8 mouse cellular contexts compared by ENCODE assay signal in the genomic region with DNA sequence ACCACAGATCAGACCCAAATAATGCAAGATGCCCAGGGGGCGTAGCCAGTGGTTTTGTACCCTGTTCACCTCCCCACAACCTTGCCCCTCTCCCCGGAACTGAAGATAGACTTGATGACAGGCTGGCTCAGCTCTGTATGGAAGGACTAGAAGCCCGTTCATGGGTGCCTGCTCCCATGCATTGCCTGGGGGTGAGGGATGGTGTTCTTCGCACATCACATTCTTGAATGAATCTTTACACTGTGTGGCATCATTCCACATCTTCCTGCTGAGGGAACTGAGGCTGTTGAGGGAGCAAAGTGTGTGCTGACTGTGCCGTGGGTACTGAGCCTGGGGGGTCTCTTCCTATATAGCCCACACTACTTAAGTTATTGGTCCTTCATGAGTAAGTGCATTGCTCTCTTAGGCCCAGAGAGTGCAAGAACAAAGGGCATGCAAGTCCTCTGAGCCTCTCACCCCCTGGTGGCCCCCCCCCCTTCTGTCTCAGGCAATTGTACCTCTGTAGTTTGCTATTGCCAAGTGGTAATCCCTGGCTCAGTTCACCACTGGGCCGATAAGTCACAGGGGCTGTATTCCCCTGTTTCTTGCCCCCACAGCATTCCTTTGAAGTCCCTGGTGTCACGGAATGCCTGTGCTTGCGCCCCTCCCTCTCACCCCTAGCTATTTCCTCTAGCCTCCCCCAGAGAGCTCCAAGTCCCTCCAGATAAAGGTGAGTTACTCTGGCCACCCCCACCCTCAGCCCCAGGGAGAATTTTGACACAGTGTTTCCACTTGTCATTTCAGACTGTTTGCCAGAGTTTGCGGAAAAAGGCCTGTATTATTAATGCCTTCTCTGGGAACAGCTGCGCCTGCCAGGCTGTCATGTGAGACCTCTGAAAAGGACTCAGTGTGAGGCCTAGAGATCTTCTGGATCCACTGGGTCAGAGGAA. TPM values are rescaled to one million over a fixed set of nuclear protein-coding genes. Genes with fewer than 3 reads are reported as not detected.
DNase-seq lines count a peak whose midpoint lies in the region; ATAC-seq lines count a peak whose summit lies in the region.

No protein-coding gene starts in this region.

- DNase-seq in adrenal gland, adult 2 months, result peak; percentile 56
- DNase-seq in adrenal gland, adult 18-20 months (ENCODE audit: low spot score in 2 of 2), result no peak
- DNase-seq in right cerebral cortex, adult 18-20 months, result peak; percentile 40
- DNase-seq in right cerebral cortex, postnatal 14 days, result no peak
- no peak for DNase-seq in right cerebral cortex, postnatal 36 days (ENCODE audit: low spot score in 2 of 2)

- WGBS in hindbrain, embryonic 12.5 days, result 27% methylated on average over 10 of the region's 10 CpGs
- WGBS in midbrain, embryonic 12.5 days, result 16% methylated on average over 10 of the region's 10 CpGs

- peaks cover 45% of the 10 kb centered on the region for H3K4me1 ChIP-seq in hindbrain, embryonic 12.5 days
- peaks cover 47% of the 10 kb centered on the region for H3K4me1 ChIP-seq in midbrain, embryonic 12.5 days

- peak overlapping the region; percentile 8; the same call in 1 of the 2 replicates for H3K4me2 ChIP-seq in hindbrain, embryonic 12.5 days (replicated peaks)
- H3K4me2 ChIP-seq in midbrain, embryonic 12.5 days (replicated peaks), result 0 out of 2 replicates have a peak overlapping the region, but pooled peaks have one; percentile 9

- no peaks in the 10 kb centered on the region for H3K9me3 ChIP-seq in hindbrain, embryonic 12.5 days (replicated peaks)
- no peaks in the 10 kb centered on the region for H3K9me3 ChIP-seq in midbrain, embryonic 12.5 days

- H3K36me3 ChIP-seq in hindbrain, embryonic 12.5 days, result 0 out of 2 replicates have a peak, but pooled peaks cover 2% of the 10 kb centered on the region
- no peaks in the 10 kb centered on the region for H3K36me3 ChIP-seq in midbrain, embryonic 12.5 days

- no peak overlapping the region for H3K9ac ChIP-seq in hindbrain, embryonic 12.5 days
- no peak overlapping the region; the same call in 1 of the 2 replicates for H3K9ac ChIP-seq in midbrain, embryonic 12.5 days (replicated peaks)

- ATAC-seq in hindbrain, embryonic 12.5 days (ENCODE audit: low FRiP score), result peak; percentile 77
- peak; percentile 82 for ATAC-seq in midbrain, embryonic 12.5 days (ENCODE audit: low FRiP score, low read depth)
- ATAC-seq in erythroid progenitor cell, adult 5-6 weeks (replicated peaks; ENCODE audit: low FRiP score, poor library complexity, severe bottlenecking), result no peak

- H3K27me3 ChIP-seq in hindbrain, embryonic 12.5 days, result no peaks in the 10 kb centered on the region
- no peaks in the 10 kb centered on the region for H3K27me3 ChIP-seq in midbrain, embryonic 12.5 days

- H3K27ac ChIP-seq in hindbrain, embryonic 12.5 days, result peak overlapping the region; percentile 77
- H3K27ac ChIP-seq in midbrain, embryonic 12.5 days (replicated peaks), result peak overlapping the region; percentile 75

- H3K4me3 ChIP-seq in hindbrain, embryonic 12.5 days, result no peak overlapping the region
- H3K4me3 ChIP-seq in midbrain, embryonic 12.5 days, result no peak overlapping the region

RNA-seq across cellular contexts. Expression of a gene that starts 45.7 kb away (rescaled TPM):
- 10 to 100 TPM; 32.2 to 49.5 TPM for total RNA-seq in adrenal gland, adult 2 months (2021)
- polyA plus RNA-seq in adrenal gland, adult 2 months (2012; rRNA removed), result 23.1 and 24.2 TPM in 2 replicates
- total RNA-seq in adrenal gland, adult 18-20 months (2021), result 10 to 100 TPM; 21.8 to 35.6 TPM
- polyA plus RNA-seq in hindbrain, embryonic 12.5 days (2016; fragmentation: Nextera tagmentation; extraction: Ambion mirVana), result 38.7 and 40.0 TPM in 2 replicates
- 39.9 and 46.6 TPM in 2 replicates for polyA plus RNA-seq in midbrain, embryonic 12.5 days (2016; fragmentation: Nextera tagmentation; extraction: Ambion mirVana)
- total RNA-seq in erythroid progenitor cell, adult 5-6 weeks (2015; ENCODE audit: low replicate concordance), result 4.3 and 7.5 TPM in 2 replicates
- 3.2 and 3.9 TPM in 2 replicates for total RNA-seq in erythroid progenitor cell, adult 5-6 weeks (2017; ENCODE audit: low replicate concordance)

Comparison
In these comparisons a context has a peak if more than half of its experiments do, and no peak if none do; other contexts are left out.
1. DNase-seq: peak in adrenal gland, adult 2 months (single experiment) and right cerebral cortex, adult 18-20 months (single experiment); none in adrenal gland, adult 18-20 months (0 of 2), right cerebral cortex, postnatal 14 days (single experiment) and right cerebral cortex, postnatal 36 days (0 of 2).